Mouse (Mus musculus): ENCODE results near the gene Gm9964. TPM values are rescaled to one million over a fixed set of nuclear protein-coding genes. Genes with fewer than 3 reads are reported as not detected.

Gene Gm9964
- polyA plus RNA-seq, 1 experiment from 2014 or later, result not detected

GRCm38 (mm10) chr11:79252881-79253541 is 43.7 kb downstream of the Gm9964 start:
- 8% methylated on average over 6 of the region's 6 CpGs for WGBS
- peak overlapping the region; percentile 90 to 97 for H3K27ac ChIP-seq (replicated peaks in 1 of 2; ENCODE audit: control insufficient read depth in 1 of 2, insufficient read depth in 1 of 2, low read depth in 2 of 2, low read length in 2 of 2)
- no peak for ATAC-seq (ENCODE audit: insufficient number of reproducible peaks, insufficient read depth, low FRiP score, low read depth)
- H3K9ac ChIP-seq (ENCODE audit: low read length), result peak overlapping the region; percentile 97
- peak overlapping the region; percentile 91 for H3K4me2 ChIP-seq (ENCODE audit: low read length)
- no peaks in the 10 kb centered on the region for H3K9me3 ChIP-seq (ENCODE audit: control insufficient read depth, low read length)
- peaks cover 38% of the 10 kb centered on the region for H3K36me3 ChIP-seq (ENCODE audit: control insufficient read depth, insufficient read depth, low read length)
- H3K4me1 ChIP-seq (ENCODE audit: control insufficient read depth in 2 of 2, insufficient read depth in 2 of 2, low read length in 2 of 2), result peaks cover 0 to 18% of the 10 kb centered on the region in 2 experiments
- H3K4me3 ChIP-seq (ENCODE audit: control insufficient read depth in 1 of 2, insufficient read depth in 1 of 2, low read depth in 1 of 2, low read length in 2 of 2), result peak overlapping the region; percentile 82 to 88
- no peaks in the 10 kb centered on the region for H3K27me3 ChIP-seq (ENCODE audit: control insufficient read depth, insufficient read depth, low read length)

Other genes starting within 250 kb of the Gm9964 start
- 4.3 and 5.8 TPM in 2 replicates for gene Ksr1, start 150.5 kb downstream of the Gm9964 start, polyA plus RNA-seq (2014; fragmentation: Nextera tagmentation; extraction: Ambion mirVana)
- gene Wsb1, start 42.2 kb downstream of the Gm9964 start, polyA plus RNA-seq (2014; fragmentation: Nextera tagmentation; extraction: Ambion mirVana), result 168 and 169 TPM in 2 replicates
- 6.2 and 7.7 TPM in 2 replicates for gene Nf1, start 42.8 kb upstream of the Gm9964 start, polyA plus RNA-seq (2014; fragmentation: Nextera tagmentation; extraction: Ambion mirVana)
- gene Omg, start 207.2 kb upstream of the Gm9964 start, polyA plus RNA-seq (2014; fragmentation: Nextera tagmentation; extraction: Ambion mirVana), result 0.26 and 0.31 TPM in 2 replicates
- 0.32 and 0.39 TPM in 2 replicates for gene Evi2b, start 226.9 kb upstream of the Gm9964 start, polyA plus RNA-seq (2014; fragmentation: Nextera tagmentation; extraction: Ambion mirVana)
- gene Evi2, start 233.7 kb upstream of the Gm9964 start, polyA plus RNA-seq (2014; fragmentation: Nextera tagmentation; extraction: Ambion mirVana), result 1.1 TPM in 2 replicates
- 3.0 and 3.3 TPM in 2 replicates for gene Evi2a, start 233.7 kb upstream of the Gm9964 start, polyA plus RNA-seq (2014; fragmentation: Nextera tagmentation; extraction: Ambion mirVana)

Measured in heart, embryonic 14.5 days (tissue).